Mouse (Mus musculus): ENCODE data around the gene Tardbp. TPM values are rescaled to one million over a fixed set of nuclear protein-coding genes. Genes with fewer than 3 reads are reported as not detected.

Gene Tardbp
- polyA plus RNA-seq, 1 experiment from 2014 or later: 457 TPM

- Histone ChIP-seq H3K4me1 (peaks cover 4% of the 10 kb centered on the region; the same call in 1 of the 2 replicates), H3K4me3 (no peak overlapping the region), H3K27me3 (ENCODE audit: low read depth, poor library complexity, severe bottlenecking) (no peaks in the 10 kb centered on the region), H3K9me3 (replicated peaks) (no peaks in the 10 kb centered on the region), H3K27ac (replicated peaks) (no peak overlapping the region), H3K36me3 (peaks cover 35% of the 10 kb centered on the region)
- WGBS: 27% methylated on average over 5 of the region's 5 CpGs
- DNase-seq (ENCODE audit: low spot score): peak; percentile 47
These were observed 19.1 kb downstream of the Tardbp start for GRCm38 (mm10) chr4:148607758-148608157.

GRCm38 (mm10) chr4:148604541-148605165, 22.2 kb downstream of the Tardbp start:
- 88% methylated on average over 3 of the region's 3 CpGs for WGBS
- H3K36me3 ChIP-seq: peaks cover 14% of the 10 kb centered on the region
- DNase-seq (ENCODE audit: low spot score): peak; percentile 65

GRCm38 (mm10) chr4:148604141-148604540, 22.7 kb downstream of the Tardbp start:
- 81% methylated on average over 7 of the region's 7 CpGs for WGBS
- no peak overlapping the region for H3K27ac ChIP-seq (replicated peaks)
- H3K9me3 ChIP-seq (replicated peaks): 0 out of 2 replicates have a peak, but pooled peaks cover under 1% of the 10 kb centered on the region
- no peak overlapping the region for H3K4me3 ChIP-seq
- peaks cover 15% of the 10 kb centered on the region for H3K36me3 ChIP-seq
- no peaks in the 10 kb centered on the region for H3K27me3 ChIP-seq (ENCODE audit: low read depth, poor library complexity, severe bottlenecking)
- peaks cover 4% of the 10 kb centered on the region; the same call in 1 of the 2 replicates for H3K4me1 ChIP-seq
- no peak for DNase-seq (ENCODE audit: low spot score)

More at GRCm38 (mm10) chr4:148604541-148605165, 22.2 kb downstream of the Tardbp start:
- Histone ChIP-seq H3K9me3 (replicated peaks) (no peaks in the 10 kb centered on the region), H3K27me3 (ENCODE audit: low read depth, poor library complexity, severe bottlenecking) (no peaks in the 10 kb centered on the region), H3K4me3 (no peak overlapping the region), H3K27ac (replicated peaks) (no peak overlapping the region), H3K4me1 (peaks cover 4% of the 10 kb centered on the region; the same call in 1 of the 2 replicates)

- Histone ChIP-seq H3K4me3 (no peak overlapping the region), H3K27ac (replicated peaks) (no peak overlapping the region), H3K4me1 (peaks cover 4% of the 10 kb centered on the region; the same call in 1 of the 2 replicates), H3K36me3 (peaks cover 21% of the 10 kb centered on the region), H3K27me3 (ENCODE audit: low read depth, poor library complexity, severe bottlenecking) (no peaks in the 10 kb centered on the region), H3K9me3 (replicated peaks) (peaks cover 6% of the 10 kb centered on the region; the same call in 1 of the 2 replicates)
- no peak for DNase-seq (ENCODE audit: low spot score)
- WGBS: 67% methylated on average over 10 of the region's 10 CpGs
These were observed 23.3 kb downstream of the Tardbp start for GRCm38 (mm10) chr4:148603376-148604139.

GRCm38 (mm10) chr4:148602357-148603120, 24.3 kb downstream of the Tardbp start, which contains the start of gene Masp2:
Gene Masp2, plus strand, starts transcription at chr4:148602554.
- Histone ChIP-seq H3K9me3 (replicated peaks) (peaks cover 7% of the 10 kb centered on the region; the same call in 1 of the 2 replicates), H3K27ac (replicated peaks) (no peak within 1 kb of the TSS), H3K4me1 (peaks cover 4% of the 10 kb centered on the region; the same call in 1 of the 2 replicates), H3K4me3 (no peak within 1 kb of the TSS), H3K27me3 (ENCODE audit: low read depth, poor library complexity, severe bottlenecking) (no peaks in the 10 kb centered on the region), H3K36me3 (peaks cover 31% of the 10 kb centered on the region)
- WGBS: 91% methylated on average over 14 of the region's 14 CpGs
- DNase-seq (ENCODE audit: low spot score): no peak

GRCm38 (mm10) chr4:148601871-148602270, 24.9 kb downstream of the Tardbp start:
- no peak overlapping the region for H3K4me3 ChIP-seq
- DNase-seq (ENCODE audit: low spot score): no peak
- WGBS: 88% methylated on average over 4 of the region's 4 CpGs
- H3K9me3 ChIP-seq (replicated peaks): peaks cover 7% of the 10 kb centered on the region; the same call in 1 of the 2 replicates
- H3K4me1 ChIP-seq: peaks cover 4% of the 10 kb centered on the region; the same call in 1 of the 2 replicates
- H3K36me3 ChIP-seq: peaks cover 33% of the 10 kb centered on the region
- H3K27ac ChIP-seq (replicated peaks): no peak overlapping the region
- no peaks in the 10 kb centered on the region for H3K27me3 ChIP-seq (ENCODE audit: low read depth, poor library complexity, severe bottlenecking)

GRCm38 (mm10) chr4:148600316-148600715, 26.5 kb downstream of the Tardbp start:
- H3K27me3 ChIP-seq (ENCODE audit: low read depth, poor library complexity, severe bottlenecking): no peaks in the 10 kb centered on the region
- DNase-seq (ENCODE audit: low spot score): no peak
- peaks cover 7% of the 10 kb centered on the region; the same call in 1 of the 2 replicates for H3K9me3 ChIP-seq (replicated peaks)
- WGBS: 91% methylated on average over 4 of the region's 4 CpGs
- H3K27ac ChIP-seq (replicated peaks): no peak overlapping the region
- no peak overlapping the region for H3K4me3 ChIP-seq
- H3K36me3 ChIP-seq: peaks cover 49% of the 10 kb centered on the region
- H3K4me1 ChIP-seq: peaks cover 4% of the 10 kb centered on the region; the same call in 1 of the 2 replicates

- Histone ChIP-seq H3K4me3 (no peak overlapping the region), H3K36me3 (peaks cover 64% of the 10 kb centered on the region), H3K27me3 (ENCODE audit: low read depth, poor library complexity, severe bottlenecking) (no peaks in the 10 kb centered on the region), H3K9me3 (replicated peaks) (peaks cover 7% of the 10 kb centered on the region; the same call in 1 of the 2 replicates), H3K27ac (replicated peaks) (no peak overlapping the region), H3K4me1 (no peaks in the 10 kb centered on the region)
- DNase-seq (ENCODE audit: low spot score): no peak
- WGBS: 94% methylated on average over 12 of the region's 12 CpGs
These were observed 28.0 kb downstream of the Tardbp start for GRCm38 (mm10) chr4:148598826-148599225.

GRCm38 (mm10) chr4:148596731-148597130, 30.1 kb downstream of the Tardbp start:
- peaks cover 7% of the 10 kb centered on the region; the same call in 1 of the 2 replicates for H3K9me3 ChIP-seq (replicated peaks)
- 98% methylated on average over 3 of the region's 3 CpGs for WGBS
- peaks cover 78% of the 10 kb centered on the region for H3K36me3 ChIP-seq
- H3K27ac ChIP-seq (replicated peaks): no peak overlapping the region
- H3K27me3 ChIP-seq (ENCODE audit: low read depth, poor library complexity, severe bottlenecking): no peaks in the 10 kb centered on the region
- H3K4me3 ChIP-seq: no peak overlapping the region
- H3K4me1 ChIP-seq: peaks cover 18% of the 10 kb centered on the region
- no peak for DNase-seq (ENCODE audit: low spot score)

GRCm38 (mm10) chr4:148595916-148596315, 30.9 kb downstream of the Tardbp start:
- Histone ChIP-seq H3K4me3 (no peak overlapping the region), H3K4me1 (peaks cover 20% of the 10 kb centered on the region), H3K27me3 (ENCODE audit: low read depth, poor library complexity, severe bottlenecking) (no peaks in the 10 kb centered on the region), H3K9me3 (replicated peaks) (peaks cover 7% of the 10 kb centered on the region; the same call in 1 of the 2 replicates), H3K36me3 (peaks cover 78% of the 10 kb centered on the region), H3K27ac (replicated peaks) (no peak overlapping the region)
- no peak for DNase-seq (ENCODE audit: low spot score)
- WGBS: 94% methylated on average over 6 of the region's 6 CpGs

- Histone ChIP-seq H3K36me3 (peaks cover 66% of the 10 kb centered on the region), H3K4me1 (peaks cover 25% of the 10 kb centered on the region), H3K27ac (replicated peaks) (no peak overlapping the region), H3K27me3 (ENCODE audit: low read depth, poor library complexity, severe bottlenecking) (no peaks in the 10 kb centered on the region), H3K9me3 (replicated peaks) (peaks cover 5% of the 10 kb centered on the region; the same call in 1 of the 2 replicates), H3K4me3 (no peak overlapping the region)
- 93% methylated on average over 11 of the region's 11 CpGs for WGBS
- no peak for DNase-seq (ENCODE audit: low spot score)
These were observed 32.8 kb downstream of the Tardbp start for GRCm38 (mm10) chr4:148593996-148594395.
